Mouse (Mus musculus) adrenal gland, postnatal 0 days (tissue): ENCODE measurements around the gene Ugt8a. TPM values are rescaled to one million over a fixed set of nuclear protein-coding genes. Genes with fewer than 3 reads are reported as not detected.

Source experiments
- polyA plus RNA-seq: library from polyadenylated mRNA; unstranded; fragments of >200 nt; fragmentation: Nextera tagmentation; extraction: Ambion mirVana; gene quantifications from 2 replicates; pipeline ENCODE4 v1.2.1, GENCODE M21; 2015

Ugt8a gene
- polyA plus RNA-seq: 0.46 and 0.54 TPM in 2 replicates

GRCm38 (mm10) chr3:125938092-125938755 lies at the start of gene Ugt8a:
TSS of gene Ugt8a (minus strand) at chr3:125938619.

